Mouse (Mus musculus): Measurements from ENCODE around the gene Gpr89.

DNA sequence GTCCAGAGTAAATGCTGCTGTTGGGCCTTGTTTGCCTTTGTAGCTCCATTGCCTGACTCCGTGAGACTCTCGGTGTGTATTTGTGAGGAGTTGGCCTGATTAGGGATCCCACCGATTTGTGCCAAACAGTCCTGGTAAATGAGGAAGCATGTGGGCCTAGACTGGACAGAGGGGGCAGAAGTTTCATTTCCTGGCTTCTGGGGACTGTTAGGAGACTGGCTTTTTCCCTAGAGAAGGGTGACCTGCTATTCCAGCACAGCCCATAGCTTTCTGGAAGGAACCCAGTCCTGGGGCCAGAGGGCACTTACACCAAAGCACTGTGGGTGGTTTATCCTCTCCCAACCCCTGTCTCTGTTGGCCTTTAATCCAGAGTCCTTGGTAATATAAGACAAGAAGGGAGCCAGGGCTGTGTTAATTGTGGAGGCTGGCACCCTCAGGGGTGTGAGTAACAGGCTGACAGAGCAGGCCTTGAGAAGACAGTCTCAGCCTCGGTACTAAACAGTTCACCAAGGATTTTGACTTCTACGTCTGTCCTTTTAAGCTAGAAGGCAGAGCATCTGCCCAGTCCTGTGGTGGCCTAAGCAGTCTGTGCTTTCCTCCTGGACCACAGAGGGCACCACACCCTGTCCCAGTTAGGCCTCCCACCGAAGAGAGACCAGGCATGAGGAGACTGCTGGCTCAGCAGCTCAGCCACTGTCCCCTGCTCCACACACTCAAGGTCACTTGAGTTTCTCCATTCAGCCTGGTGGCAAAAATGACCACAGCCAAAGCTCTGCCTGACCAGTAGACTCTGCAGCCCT, 84.8 kb downstream of the Gpr89 start:
- TF ChIP-seq CTCF (IDR thresholded peaks at IDR 0.05; ENCODE audit: low read depth) (no peak), EP300 (IDR thresholded peaks at IDR 0.05; ENCODE audit: low read depth) (no peak)
